Mouse (Mus musculus): ENCODE results near the gene Dap.

GRCm38 (mm10) chr15:31258029-31258692 is 34.0 kb downstream of the Dap start:
- no peak for TF ChIP-seq CTCF (IDR thresholded peaks at IDR 0.05; ENCODE audit: low read depth)
- no peak for TF ChIP-seq EP300 (IDR thresholded peaks at IDR 0.05; ENCODE audit: low read depth)

Measured in liver, postnatal 0 days (tissue).